Mouse (Mus musculus) megakaryocyte progenitor cell, adult 5-6 weeks (primary cell): ENCODE data around the gene Klhl28. TPM values are rescaled to one million over a fixed set of nuclear protein-coding genes. Genes with fewer than 3 reads are reported as not detected.

Source experiments
- ATAC-seq: replicated peaks from 2 replicates; pipeline ENCODE4 v1.8.0; 2016; ENCODE audit warnings: mild to moderate bottlenecking, moderate TSS enrichment, inconsistent platforms; ENCODE audit not compliant: poor library complexity
- total RNA-seq, 2 experiments: library from RNA; stranded (forward) in 1 of 2; stranded (reverse) in 1 of 2; fragments of 157-497, 149-512 nt in 1 of 2; fragments of 200-1000 nt in 1 of 2; gene quantifications; 2 replicates each; pipeline versions ENCODE4 v1.2.3 to v1.2.4; 2015 to 2017

Klhl28 gene
- total RNA-seq (2015), result 11.8 and 15.3 TPM in 2 replicates
- 9.2 and 9.4 TPM in 2 replicates for total RNA-seq (2017)

GRCm38 (mm10) chr12:64965124-64966026 lies at the start of gene Klhl28, which contains the start of gene Togaram1:
Gene Klhl28 (minus strand): TSS chr12:64965534.
Gene Togaram1 (plus strand): TSS chr12:64965804.
- ATAC-seq, result peak; percentile 87

- no peak for ATAC-seq
These were observed 42.4 kb upstream of the Klhl28 start for GRCm38 (mm10) chr12:65007725-65008124.

- ATAC-seq, result no peak
These were observed 12.2 kb upstream of the Klhl28 start for GRCm38 (mm10) chr12:64977518-64977917.

- peak; percentile 18; the same call in 1 of the 2 replicates for ATAC-seq
These were observed 10.9 kb upstream of the Klhl28 start for GRCm38 (mm10) chr12:64976191-64976590.

GRCm38 (mm10) chr12:64975558-64975957 lies 10.2 kb upstream of the Klhl28 start:
- peak; percentile 96 for ATAC-seq

- ATAC-seq, result no peak
These were observed 6.7 kb upstream of the Klhl28 start for GRCm38 (mm10) chr12:64972063-64972462.

GRCm38 (mm10) chr12:64971399-64971798 lies 6.1 kb upstream of the Klhl28 start:
- no peak for ATAC-seq

- 0 out of 2 replicates have a peak, but pooled peaks have one; percentile 5 for ATAC-seq
These were observed 2.7 kb upstream of the Klhl28 start for GRCm38 (mm10) chr12:64968067-64968466.

GRCm38 (mm10) chr12:64967470-64967869 lies 2.1 kb upstream of the Klhl28 start:
- no peak for ATAC-seq

GRCm38 (mm10) chr12:64966652-64967435 lies 1.5 kb upstream of the Klhl28 start:
- ATAC-seq, result no peak

GRCm38 (mm10) chr12:64966101-64966631 lies 832 bp upstream of the Klhl28 start:
- ATAC-seq, result peak; percentile 22

GRCm38 (mm10) chr12:64964560-64964959 lies 774 bp downstream of the Klhl28 start:
- ATAC-seq, result no peak

GRCm38 (mm10) chr12:64937493-64937892 lies 27.8 kb downstream of the Klhl28 start:
- ATAC-seq, result peak; percentile 92

- peak; percentile 100 for ATAC-seq
These were observed 47.5 kb downstream of the Klhl28 start, which contains the start of gene Gm527 for GRCm38 (mm10) chr12:64917578-64918471. Gene Gm527 (plus strand): TSS chr12:64917906.

- ATAC-seq, result no peak
These were observed 48.6 kb downstream of the Klhl28 start for GRCm38 (mm10) chr12:64916735-64917134.

GRCm38 (mm10) chr12:64912996-64913395 lies 52.3 kb downstream of the Klhl28 start:
- no peak for ATAC-seq

GRCm38 (mm10) chr12:64903186-64903585 lies 62.1 kb downstream of the Klhl28 start:
- ATAC-seq, result no peak

GRCm38 (mm10) chr12:64902506-64902905 lies 62.8 kb downstream of the Klhl28 start:
- no peak for ATAC-seq

- peak; percentile 91 for ATAC-seq
These were observed 68.1 kb downstream of the Klhl28 start for GRCm38 (mm10) chr12:64897060-64897730.
